Mouse (Mus musculus): ENCODE results near the gene Zfp639.

- no peak for TF ChIP-seq CTCF (IDR thresholded peaks at IDR 0.05; ENCODE audit: low read depth)
- no peak for TF ChIP-seq EP300 (IDR thresholded peaks at IDR 0.05; ENCODE audit: low read depth)
These were observed 25.6 kb downstream of the Zfp639 start for GRCm38 (mm10) chr3:32535692-32536091.
